Mouse (Mus musculus) cerebellum, adult 8-10 months (tissue): Measurements from ENCODE around the gene Hormad2.

Experiments
- DNase-seq: peaks from one replicate; pipeline ENCODE4 v3.0.0; 2022

The Hormad2 gene

DNA sequence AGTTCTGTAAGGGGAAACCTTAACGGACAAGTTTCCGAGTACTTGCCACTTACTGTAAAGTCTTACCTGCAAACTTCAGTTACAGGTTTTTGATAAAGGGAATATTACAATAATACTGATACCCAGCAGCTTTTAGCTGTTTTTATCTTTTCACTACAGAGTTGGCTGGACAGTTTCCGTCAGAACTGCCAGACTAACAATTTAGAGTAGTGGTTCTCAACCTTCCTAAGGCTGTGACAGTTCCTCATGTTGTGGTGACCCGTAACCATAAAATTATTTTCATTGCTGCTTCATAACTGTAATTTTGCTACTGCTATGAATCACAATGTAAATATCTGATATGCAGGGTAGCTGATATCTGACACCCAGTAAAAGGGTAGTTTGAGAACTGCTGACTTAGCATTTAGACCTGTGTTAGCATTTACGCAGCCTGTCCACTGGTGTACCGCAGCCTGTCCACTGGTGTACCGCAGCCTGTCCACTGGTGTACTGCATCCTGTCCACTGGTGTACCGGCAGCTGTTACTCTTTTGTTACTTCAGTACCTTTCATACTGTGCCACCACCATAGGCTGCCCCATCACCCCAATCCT, 104.1 kb downstream of the Hormad2 start:
- no peak for DNase-seq

DNA sequence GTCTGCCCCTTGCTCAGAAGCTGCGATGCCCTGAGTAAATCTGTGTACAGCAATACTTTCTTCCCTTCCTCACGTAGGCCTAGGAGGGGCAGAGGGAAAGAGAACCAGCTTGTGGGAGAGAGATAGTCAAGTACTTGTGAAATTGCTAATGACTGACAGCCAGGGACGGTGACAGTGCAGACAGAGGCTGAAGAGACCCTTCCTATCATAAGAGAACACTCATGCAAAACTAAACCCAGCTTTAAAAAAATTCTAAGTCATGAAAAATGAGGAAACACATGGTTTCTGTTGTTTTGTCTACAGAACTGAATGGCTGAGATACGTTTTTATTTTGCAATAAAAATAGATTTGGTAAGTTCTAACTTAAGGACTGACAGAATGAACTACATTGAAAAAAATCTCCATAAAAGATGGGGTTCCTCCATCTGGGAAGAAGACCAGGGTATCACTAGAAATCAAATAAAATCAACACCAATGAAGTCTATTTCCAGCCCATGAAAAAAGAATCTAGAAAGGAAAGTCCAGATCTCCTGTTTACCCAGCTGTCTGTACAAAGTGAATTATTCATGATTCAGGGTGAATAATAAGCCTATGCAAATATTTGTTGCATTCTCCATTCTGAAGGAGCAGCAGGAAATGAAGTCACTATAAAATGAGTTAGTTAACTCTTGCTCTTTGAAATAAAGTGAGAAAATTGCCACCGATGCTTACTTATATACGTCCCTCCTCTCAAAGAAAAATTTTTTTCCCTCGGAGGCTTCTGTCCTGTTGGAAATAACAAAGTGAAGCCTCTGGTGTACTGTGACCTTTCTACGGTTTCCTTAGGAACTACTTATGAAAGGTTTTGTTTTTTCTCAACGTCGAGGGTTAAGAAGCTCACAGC, 104.9 kb downstream of the Hormad2 start:
- DNase-seq, result no peak

DNA sequence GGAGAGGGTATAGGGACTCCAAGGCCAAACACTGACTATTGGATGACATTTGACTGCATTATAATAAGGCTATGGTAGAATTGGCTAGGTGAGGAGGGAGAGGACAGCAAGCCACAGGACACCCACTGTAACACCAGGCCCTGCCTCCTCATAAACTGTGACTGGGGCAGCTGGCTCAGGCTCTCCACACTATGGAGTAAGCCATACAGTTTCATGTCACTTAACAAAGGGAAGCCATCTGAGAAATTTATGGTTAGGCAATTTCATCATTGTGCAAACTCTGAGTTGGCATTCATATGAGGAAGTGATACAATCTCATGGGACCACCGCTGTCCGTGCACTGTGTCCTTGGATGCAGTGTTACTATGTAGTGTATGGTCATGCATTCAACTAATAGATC, 107.9 kb downstream of the Hormad2 start:
- no peak for DNase-seq

DNA sequence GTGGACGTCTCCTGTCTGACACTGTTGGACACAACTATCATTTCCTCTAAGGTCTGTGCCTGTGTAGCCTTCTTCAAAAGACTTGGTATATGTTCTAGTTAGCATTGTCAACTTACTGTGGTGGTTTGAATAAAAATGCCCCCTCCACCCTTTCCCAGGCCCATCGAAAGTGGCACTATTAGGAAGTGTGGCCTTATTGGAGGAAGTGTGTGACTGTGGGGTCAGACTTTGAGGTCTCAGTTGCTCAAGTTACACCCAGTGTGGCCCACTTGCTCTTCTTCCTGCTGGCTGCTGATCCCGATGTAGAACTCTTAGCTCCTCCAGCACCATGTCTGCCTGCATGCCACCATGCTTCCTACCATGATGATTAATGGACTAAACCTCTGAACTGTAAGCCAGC, 112.7 kb downstream of the Hormad2 start:
- DNase-seq, result no peak

DNA sequence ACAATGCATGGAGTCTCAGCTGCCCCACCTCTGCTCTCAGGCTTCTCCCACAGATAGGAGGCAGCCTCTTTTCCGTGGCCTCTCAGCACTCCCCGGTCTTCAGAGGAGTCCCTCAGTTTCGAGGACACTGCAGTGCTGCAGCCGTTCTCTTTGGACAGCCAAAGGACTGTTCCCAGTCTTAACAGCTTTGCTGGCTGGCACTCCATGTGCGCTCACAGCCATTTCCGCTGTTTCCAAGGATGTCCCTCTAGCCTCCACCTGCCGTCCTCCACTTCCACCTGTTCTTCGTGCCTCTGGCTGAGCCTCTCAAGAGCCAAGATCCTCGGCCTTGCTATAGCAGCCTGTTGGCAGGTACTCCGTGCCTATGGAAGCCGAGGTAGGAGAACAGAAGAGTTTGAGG, 117.4 kb downstream of the Hormad2 start:
- peak; percentile 58 for DNase-seq

DNA sequence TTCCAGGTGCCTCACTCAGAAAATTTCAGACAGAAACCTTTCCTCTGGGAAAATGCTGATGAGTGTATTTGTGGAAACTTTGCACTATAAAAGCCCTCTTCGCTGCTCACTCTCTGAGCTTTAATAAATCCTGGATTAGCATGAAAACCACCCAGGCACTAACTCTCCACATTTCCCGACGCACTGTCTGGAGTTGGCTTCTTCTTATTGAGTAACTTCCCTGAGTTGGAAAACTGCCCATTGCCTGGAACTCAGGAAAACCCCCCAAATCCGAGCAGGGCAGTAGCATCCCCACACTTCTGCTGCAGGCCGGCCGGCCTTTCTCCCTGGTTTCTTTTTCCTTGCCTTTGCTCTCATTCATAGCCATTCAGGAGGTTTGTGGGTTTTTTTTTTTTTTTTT, 118.0 kb downstream of the Hormad2 start:
- no peak for DNase-seq

DNA sequence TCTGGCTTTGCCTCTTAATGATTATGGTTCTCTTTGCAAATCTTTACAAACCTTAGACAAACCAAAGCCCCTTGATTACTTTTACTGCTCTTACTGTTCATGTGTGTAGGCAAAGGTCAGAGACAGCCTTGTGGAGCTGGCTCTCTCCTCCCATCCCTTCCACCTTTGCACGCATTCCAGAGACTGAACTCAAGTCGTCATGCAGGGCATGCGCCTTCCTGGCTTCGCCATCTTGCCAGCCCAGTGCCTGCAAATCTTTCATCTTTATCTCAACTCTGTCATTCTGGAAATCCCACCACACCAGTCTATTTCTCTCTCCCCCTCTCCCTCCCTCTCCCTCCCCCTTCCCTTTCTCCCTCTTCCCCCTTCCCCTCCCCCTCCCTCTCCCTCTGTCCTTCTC, 120.0 kb downstream of the Hormad2 start:
- DNase-seq, result no peak

DNA sequence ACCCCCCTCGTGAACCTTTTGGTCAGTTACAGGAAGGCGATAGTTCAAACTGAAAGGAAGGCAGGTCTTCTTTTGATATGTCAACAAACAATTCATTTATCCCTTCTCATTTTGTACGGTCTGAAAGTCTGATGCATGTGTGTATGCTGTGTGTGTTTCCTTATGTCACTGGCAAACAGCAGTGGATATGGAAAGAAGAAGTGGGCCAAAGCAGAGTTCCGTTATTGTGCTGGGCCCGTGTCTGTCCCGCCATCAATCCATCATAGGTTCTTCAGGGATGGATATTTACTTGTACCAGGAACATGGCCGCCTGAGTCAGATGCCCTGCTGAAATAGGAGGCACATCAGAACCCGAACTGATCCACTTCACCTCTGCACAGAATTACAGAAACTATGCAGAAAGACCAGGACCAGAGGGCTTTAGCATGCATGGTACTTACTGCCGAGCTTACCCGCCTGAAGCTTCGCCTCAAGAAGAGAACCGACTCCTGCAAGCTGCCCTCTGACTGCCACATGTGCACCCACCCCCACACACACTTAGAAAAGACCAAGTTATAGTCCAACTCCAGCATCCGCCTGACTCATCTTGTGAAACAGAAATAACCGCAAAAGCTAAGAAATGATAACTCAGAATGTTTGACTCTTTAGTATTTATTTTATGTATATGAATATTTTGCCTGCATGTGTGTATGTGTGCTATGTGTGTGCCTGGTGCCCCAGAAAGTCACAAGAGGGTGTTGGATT, 121.5 kb downstream of the Hormad2 start:
- no peak for DNase-seq

DNA sequence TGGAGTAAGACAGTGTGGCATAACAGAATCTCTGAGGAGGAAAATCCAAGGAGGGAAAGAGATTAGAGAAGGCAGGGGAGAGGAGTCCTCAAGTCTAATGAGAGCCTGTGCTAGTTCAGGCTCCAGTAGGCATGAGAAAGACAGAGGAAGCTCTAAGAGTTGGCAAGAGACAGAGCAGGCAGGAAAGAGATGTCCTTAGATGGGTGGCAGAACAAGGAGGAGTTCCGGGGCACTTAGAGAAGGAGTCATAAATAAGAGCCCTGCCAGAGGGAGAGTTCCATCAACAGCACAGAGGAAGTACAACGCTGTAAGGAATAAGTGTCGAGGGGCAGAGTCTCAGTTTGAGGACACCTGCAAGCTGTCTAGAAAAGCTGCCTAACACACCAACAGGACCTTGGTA, 122.9 kb downstream of the Hormad2 start:
- no peak for DNase-seq

DNA sequence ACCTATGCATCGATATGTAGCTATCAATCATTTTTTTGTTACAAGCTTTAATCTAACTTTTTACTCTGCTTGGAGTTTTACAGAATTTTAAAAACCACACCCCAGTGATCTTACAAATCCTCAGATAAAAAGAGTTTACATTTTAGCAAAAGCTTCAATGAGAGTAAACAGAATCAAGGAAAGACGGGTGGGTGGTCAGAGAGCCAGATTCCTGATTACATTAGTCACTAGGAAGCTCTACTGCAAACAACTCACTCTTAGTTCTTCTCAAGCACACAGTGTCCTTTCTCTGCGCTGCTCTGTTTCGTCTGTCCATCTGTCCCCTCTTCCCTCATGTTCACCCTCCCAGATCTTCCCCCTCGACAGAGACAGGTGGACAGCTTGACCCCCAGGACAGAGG, 123.6 kb downstream of the Hormad2 start:
- DNase-seq, result no peak

DNA sequence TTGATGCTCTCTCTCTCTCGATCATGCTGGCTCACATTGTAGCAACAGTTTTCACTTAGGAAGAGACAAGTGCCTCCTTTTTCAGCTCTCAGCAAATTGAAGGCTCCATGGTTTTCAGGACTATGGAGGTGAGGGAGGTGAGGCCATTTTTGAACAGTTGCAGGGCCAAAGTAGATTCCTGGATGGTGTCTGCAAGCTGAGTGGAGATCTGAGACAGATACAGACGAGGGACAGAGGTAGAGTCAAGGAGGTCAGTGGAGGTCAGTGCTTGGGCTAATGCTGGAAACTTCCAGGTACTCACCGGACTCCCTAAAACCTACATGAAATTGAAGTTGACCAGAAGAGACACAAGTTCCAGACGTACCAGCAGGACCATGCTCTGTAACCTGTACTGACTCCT, 128.7 kb downstream of the Hormad2 start:
- DNase-seq, result no peak

DNA sequence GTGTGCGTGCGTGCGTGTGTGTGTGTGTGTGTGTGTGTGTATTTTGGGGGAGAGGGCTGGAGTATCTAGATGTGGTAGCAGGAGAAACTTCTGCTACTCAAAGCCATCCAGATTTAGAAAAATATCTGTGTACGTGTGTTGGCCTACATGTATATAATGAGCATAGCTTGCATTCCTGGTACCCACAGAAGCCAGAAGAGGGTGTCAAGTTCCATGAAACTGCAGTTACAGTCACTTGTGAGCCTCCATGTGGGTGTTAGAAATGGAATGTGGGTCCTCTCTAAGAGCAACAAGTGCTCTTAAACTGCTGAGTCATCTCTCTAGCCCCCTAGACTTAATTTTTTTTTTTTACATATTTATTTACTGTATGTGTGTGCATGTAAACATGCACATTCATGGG, 130.6 kb downstream of the Hormad2 start:
- DNase-seq, result no peak

DNA sequence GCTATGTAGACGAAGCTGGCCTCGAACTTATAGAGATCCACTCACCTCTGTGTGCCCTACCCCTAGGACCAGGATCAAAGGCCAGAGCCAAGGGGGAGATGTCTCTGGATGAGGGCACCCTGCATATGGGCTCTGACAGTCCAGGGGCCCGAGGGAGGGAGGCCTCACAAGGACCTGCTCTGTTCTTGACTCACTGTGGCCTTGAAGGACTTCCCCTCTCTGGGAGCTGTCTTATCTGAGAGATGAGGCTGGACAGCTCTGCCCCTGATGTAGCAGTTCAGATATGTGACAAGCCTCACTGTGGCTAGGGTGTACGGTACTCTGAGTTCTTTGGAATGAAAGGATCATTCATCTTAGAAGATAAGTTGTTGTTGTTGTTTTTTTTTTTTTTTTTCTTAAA, 131.3 kb downstream of the Hormad2 start:
- no peak for DNase-seq

DNA sequence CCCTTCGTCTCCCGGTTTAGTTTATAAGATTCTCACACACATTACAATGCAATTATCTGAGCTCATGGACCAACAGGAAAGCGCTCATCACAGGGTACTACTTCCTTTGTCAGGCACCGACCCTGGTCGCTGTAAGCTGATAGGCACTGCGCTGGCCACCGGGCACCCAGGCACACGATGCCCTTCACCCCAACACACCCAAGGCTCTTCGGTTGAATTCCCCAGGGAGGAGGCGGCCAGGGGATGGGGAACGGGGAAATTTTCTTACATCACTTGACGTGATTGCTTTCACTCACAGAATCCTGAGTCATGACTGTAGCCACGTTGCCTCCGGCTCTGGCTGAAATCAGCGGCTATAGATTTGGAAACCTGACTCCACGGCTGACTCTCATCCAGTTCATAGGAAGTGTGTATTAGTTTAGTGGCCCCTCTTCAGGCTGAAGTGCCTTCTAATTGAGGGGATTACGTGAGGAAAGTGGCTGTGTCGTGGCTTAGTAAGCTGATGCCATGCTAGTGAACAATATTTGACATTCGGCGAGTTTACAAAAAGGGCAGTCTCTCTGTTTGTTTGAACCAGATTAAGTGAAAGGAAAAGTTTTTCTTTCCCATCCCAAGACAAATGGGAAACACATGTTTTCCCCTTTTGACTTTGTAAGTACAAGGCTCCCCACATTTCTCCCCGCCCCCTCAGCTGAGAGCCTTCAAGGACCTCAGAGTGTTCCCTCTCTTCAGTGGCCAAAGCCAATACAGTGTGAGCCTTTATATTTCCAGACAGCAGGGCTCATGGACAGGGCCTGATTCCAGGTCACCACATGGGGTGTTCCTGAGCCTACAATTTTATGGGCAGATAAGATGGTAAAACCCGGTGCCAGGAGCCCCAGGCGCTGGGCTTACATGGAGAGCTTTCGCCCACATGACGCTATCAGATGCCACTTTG, 132.1 kb downstream of the Hormad2 start:
- DNase-seq, result no peak

DNA sequence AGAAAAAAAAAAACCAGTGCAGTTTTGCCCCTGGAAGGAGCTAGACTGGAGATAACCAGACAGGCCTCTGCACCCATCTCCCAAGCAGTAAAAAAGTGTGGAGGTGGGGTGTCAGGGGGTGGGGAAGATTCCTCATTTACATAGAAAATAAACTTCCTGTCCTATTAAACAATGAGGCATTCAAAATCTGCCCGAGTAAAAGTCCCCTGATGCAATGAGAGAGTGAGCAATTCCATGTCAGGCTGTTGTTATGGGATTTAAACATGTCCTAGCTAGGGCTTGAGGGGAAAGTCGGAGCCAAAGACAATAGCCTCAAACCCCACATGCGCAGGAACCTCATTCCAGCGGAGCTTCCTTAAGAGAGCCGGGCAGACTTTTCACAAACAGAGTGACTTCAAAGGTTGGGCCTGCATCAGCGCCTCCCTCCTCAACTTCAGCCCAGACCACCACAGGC, 132.8 kb downstream of the Hormad2 start:
- no peak for DNase-seq

DNA sequence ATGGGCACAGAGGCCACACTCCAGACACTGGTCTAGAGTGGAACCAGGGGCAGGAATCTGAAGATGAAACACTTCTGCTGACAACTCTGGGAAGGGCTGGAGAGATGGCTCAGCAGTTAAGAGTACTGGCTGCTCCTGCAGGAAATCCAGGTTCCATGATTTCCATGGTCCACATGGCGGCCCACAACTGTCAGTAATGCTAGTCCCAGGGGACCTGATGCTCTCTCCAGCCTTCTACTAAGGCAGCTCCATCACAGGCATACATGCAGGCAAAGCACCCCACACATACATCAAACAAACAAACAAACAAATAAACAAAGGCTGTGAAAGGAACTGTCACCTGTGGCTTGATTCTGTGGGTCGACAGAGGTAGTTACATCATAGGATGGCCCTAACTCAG, 134.8 kb downstream of the Hormad2 start:
- DNase-seq, result no peak

DNA sequence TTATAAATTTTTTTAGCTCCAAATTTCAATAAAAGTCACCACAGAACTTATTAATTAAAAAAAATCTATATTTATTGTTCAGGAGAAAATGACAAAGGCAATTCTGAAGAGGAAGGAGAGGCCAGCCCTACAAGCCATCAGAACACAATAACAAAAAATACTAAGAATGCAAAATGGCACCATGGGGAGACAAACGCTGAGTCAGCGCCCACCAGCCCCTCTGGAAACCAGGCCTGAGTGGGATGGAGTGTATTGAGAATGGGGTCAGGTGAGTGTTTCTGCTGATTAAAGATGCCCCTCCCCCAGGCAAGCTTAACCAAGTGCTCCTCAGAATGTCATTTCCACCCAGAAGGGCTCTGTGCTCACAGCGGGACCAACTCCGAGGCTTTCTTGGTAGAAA, 135.8 kb downstream of the Hormad2 start:
- no peak for DNase-seq

DNA sequence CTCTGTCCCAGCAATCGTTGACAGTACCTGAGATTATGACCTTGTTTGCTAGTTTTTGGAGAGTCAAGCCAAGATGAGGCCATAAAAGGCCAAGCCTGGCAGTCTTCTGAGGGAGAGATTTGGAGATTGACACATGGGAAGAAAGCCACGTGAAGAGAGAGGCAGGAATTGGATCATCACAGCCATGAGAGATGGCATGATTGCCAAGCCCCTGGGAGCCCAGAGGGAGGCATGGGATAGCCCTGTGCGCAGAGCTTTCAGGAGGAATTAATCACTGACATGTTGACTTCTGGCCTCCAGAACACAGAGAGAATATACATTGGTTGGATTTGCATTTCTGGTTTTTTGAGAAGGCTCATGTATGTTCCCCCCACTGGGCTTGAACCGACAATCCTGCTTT, 136.7 kb downstream of the Hormad2 start:
- DNase-seq, result no peak

DNA sequence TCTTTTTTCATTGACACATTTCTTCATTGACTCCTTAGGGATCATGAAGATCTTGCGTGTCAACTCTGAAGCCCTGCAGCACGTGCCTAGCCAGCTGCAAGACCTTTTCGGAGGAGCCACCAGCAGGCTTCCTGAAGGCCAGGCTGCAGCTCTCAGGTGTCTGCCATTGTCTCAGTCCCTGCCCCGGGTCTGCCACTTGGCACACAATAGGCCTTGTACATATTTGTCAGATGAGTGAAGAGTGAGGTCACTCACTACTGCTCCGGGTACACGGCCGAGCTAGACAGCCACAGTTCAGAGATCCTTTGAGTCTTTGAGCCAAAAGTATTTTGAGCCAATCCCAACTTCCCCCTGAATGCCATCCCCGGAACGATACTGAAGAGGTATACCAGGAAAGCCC, 137.9 kb downstream of the Hormad2 start:
- no peak for DNase-seq

DNA sequence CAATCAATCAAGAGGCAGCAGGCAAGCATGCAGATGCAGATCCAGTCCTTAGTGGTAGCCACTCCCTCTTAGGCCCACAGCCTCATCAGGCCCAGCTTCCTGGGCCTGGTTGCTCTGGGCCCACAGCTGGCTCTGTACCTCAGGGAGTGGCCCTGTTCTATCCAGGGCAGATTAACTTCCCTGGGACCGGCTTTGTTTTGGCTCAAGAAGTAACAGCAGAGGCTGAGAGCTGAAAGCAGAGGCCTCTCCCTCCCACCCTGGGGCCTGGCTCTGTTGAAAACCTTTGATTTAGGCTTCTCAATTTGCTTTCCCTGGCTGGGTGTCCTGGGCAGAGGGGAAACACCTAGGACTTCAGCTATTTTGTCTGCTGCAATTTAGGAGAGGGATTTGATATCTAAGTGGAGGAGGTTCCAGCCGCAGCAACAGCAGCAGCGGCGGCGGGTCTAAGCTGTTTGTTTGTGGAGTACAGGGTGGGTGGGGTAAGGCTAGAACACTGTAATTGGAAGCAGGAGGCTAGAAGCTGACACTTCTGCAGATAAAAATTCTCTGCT, 138.5 kb downstream of the Hormad2 start:
- DNase-seq, result no peak

DNA sequence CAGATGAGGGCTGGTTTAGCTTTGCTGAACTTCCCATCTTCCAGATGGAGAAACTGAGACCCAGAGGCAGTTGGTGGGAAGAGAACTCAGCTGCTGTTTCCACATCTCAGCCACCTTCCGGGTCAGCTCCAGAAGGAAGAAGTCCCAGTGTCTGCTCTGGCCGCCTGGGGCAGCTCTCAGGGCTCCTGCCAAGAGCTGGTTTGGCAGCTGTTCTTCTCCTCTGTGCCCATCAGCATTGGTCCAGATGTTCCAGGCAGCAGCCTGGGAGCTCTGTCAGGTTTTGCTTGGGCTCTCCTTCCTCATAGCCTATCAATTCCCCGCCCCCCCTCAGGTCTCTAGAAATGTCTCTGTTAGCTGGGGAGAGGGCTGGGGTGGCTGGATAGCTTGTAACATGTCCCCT, 140.2 kb downstream of the Hormad2 start:
- no peak for DNase-seq

DNA sequence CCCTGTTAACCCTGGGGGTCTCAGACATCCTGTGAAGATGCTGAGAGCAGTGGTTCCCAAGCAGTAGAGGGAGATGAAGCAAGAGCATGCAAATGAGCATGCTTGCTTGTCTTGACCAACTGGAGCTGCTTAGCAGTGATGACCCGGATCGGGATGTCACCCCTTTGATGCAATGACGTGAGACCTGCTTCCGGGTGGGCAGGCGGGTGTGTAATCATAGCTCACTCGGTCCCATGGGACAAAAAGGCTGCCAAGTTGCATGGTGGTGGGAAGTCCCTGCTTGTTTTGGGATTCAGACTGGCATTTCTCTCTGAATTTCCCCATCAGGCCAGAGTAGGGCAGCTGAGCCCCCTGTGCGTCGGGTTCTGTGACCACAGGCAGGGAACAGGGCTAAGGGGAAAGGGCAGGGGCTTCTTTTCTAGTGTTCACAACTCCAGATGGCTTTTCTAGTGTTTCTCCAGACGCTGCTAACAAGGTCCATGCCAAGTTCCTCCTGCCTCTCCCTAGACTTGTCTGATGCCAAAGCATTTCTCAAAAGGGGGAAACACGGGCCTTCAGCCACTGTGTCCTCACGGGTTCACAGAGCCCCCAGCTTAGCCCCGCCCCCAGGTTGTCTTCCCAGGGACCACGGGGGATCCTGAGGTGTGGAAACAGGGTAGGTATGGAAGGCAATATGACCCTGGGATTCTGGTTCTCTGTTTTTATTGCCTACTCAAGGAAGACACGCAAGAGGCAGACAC, 141.0 kb downstream of the Hormad2 start:
- no peak for DNase-seq
